Mouse (Mus musculus): ENCODE measurements at regions not wholly inside any gene's neighbourhood (a gene's known extent, or its start where the extent isn't known, plus 50 kb on each side); places are given as distances from the start of the nearest gene placed in this dataset.

- TF ChIP-seq ETS1 (IDR thresholded peaks at IDR 0.05; ENCODE audit: low read depth, low read length) = no peak
- TF ChIP-seq POLR2A (IDR thresholded peaks at IDR 0.05; ENCODE audit: control insufficient read depth in 1 of 2, insufficient read depth in 1 of 2, low read depth in 1 of 2, low read length in 2 of 2, poor library complexity in 1 of 2) = no peak
- no peak for TF ChIP-seq UBTF (IDR thresholded peaks at IDR 0.05; ENCODE audit: borderline replicate concordance, insufficient read depth, low read depth, low read length)
- TF ChIP-seq USF1 (IDR thresholded peaks at IDR 0.05; ENCODE audit: low read depth, low read length) = no peak
- no peak for TF ChIP-seq MEF2A (IDR thresholded peaks at IDR 0.05; ENCODE audit: extremely low read depth, insufficient replicate concordance, low read depth, low read length, poor library complexity, severe bottlenecking)
- no peak for TF ChIP-seq KAT2A (conservative IDR thresholded peaks at IDR 0.05; ENCODE audit: low read depth, low read length)
Observed at GRCm38 (mm10) chr15:92850854-92851253, 424.1 kb downstream of the Gxylt1 start.
